Mouse (Mus musculus) ES-E14 (cell line): ENCODE data around the gene Tlr4.

Experiments
- CHD2 ChIP-seq: IDR thresholded peaks from 2 replicates; pipeline ENCODE4 v1.6.1; 2014; ENCODE audit warnings: mild to moderate bottlenecking, low read depth, low read length, inconsistent platforms
- HCFC1 ChIP-seq: IDR thresholded peaks from 2 replicates; pipeline ENCODE4 v1.6.1; 2012; ENCODE audit warnings: low read length, inconsistent platforms, borderline replicate concordance; ENCODE audit not compliant: insufficient read depth
- MAFK ChIP-seq: IDR thresholded peaks from 2 replicates; pipeline ENCODE4 v1.6.1; 2014; ENCODE audit warnings: mild to moderate bottlenecking, low read depth, low read length, inconsistent platforms; ENCODE audit not compliant: insufficient read depth
- ZC3H11A ChIP-seq: IDR thresholded peaks from 2 replicates; pipeline ENCODE4 v1.6.1; 2012; ENCODE audit warnings: low read depth, mild to moderate bottlenecking, inconsistent platforms, low read length, borderline replicate concordance
- ZNF384 ChIP-seq: IDR thresholded peaks from 2 replicates; pipeline ENCODE4 v1.6.1; 2012; ENCODE audit warnings: low read depth, low read length, inconsistent platforms

- TF ChIP-seq MAFK (no peak), ZC3H11A (no peak), HCFC1 (no peak), ZNF384 (no peak), CHD2 (no peak)
These were observed 96.4 kb downstream of the Tlr4 start for GRCm38 (mm10) chr4:66923616-66924276.
